Mouse (Mus musculus) forebrain, embryonic 15.5 days (tissue): ENCODE data around the gene Vat1l. TPM values are rescaled to one million over a fixed set of nuclear protein-coding genes. Genes with fewer than 3 reads are reported as not detected.

ENCODE experiments used
- ATAC-seq: fragments of 200-750 bp; cut with Nextera tagmentation; replicated peaks from 2 replicates; pipeline ENCODE4 v1.8.0; 2017; ENCODE audit warnings: mild to moderate bottlenecking, moderate TSS enrichment, moderate library complexity
- H3K27ac ChIP-seq: fragments of 300-500 bp; sonication (generic); replicated peaks from 2 replicates; pipeline ENCODE4 v1.5.1; 2015; ENCODE audit warnings: mild to moderate bottlenecking, inconsistent platforms
- H3K27me3 ChIP-seq: fragments of 300-500 bp; sonication (generic); 2 replicates; pipeline ENCODE4 v1.6.1; 2015; ENCODE audit warnings: inconsistent platforms
- H3K36me3 ChIP-seq: fragments of 300-500 bp; sonication (generic); 2 replicates; pipeline ENCODE4 v1.6.1; 2015; ENCODE audit warnings: mild to moderate bottlenecking, inconsistent platforms
- H3K4me1 ChIP-seq: fragments of 300-500 bp; sonication (generic); 2 replicates; pipeline ENCODE4 v1.6.1; 2015; ENCODE audit warnings: inconsistent platforms
- H3K4me2 ChIP-seq: fragments of 300-500 bp; sonication (generic); replicated peaks from 2 replicates; pipeline ENCODE4 v1.6.1; 2015; ENCODE audit warnings: mild to moderate bottlenecking, inconsistent platforms
- H3K4me3 ChIP-seq: fragments of 300-500 bp; sonication (generic); 2 replicates; pipeline ENCODE4 v1.5.1; 2015; ENCODE audit warnings: mild to moderate bottlenecking, inconsistent platforms
- H3K9ac ChIP-seq: fragments of 300-500 bp; sonication (generic); replicated peaks from 2 replicates; pipeline ENCODE4 v1.6.1; 2015; ENCODE audit warnings: mild to moderate bottlenecking, inconsistent platforms
- H3K9me3 ChIP-seq: fragments of 300-500 bp; sonication (generic); 2 replicates; pipeline ENCODE4 v1.6.1; 2016; ENCODE audit warnings: inconsistent platforms
- WGBS: fragments of 180-500 bp; shearing (Covaris S2); methylation state at CpG from one replicate; pipeline ENCODE4 v1.1.7; 2015; ENCODE audit warnings: mixed read lengths; 5-methylcytosine and 5-hydroxymethylcytosine counted together
- polyA plus RNA-seq: library from polyadenylated mRNA; unstranded; fragments of >200 nt; fragmentation: Nextera tagmentation; extraction: Ambion mirVana; gene quantifications from 2 replicates; pipeline ENCODE4 v1.2.1, GENCODE M21; 2015

Gene Vat1l
- polyA plus RNA-seq, 1 experiment from 2014 or later: 33.6 TPM

DNA sequence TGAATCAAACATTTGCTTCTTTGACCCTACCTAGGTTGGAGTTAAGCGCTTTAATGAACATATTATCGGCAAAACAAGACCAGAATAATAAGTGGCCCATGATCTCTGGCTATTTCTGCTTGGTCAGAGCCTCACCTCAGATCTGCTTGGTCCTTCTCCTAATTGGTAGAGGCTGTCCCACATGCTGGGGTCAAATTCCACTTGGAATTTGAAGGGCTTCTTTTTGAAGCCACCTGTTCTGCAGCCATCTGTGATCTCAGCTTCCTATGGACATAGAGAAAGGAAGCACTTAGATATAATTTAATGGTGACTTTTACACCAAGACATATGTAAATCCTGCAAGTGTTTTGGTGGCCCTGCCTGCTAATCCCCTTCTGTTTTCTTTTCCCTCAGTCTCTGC, 16.6 kb downstream of the Vat1l start:
- 85% methylated on average over 2 of the region's 2 CpGs for WGBS
- Histone ChIP-seq H3K4me3 (no peak overlapping the region), H3K27me3 (no peaks in the 10 kb centered on the region), H3K9ac (no peak overlapping the region), H3K9me3 (no peaks in the 10 kb centered on the region), H3K4me2 (no peak overlapping the region), H3K27ac (no peak overlapping the region), H3K4me1 (peaks cover 6% of the 10 kb centered on the region; the same call in 1 of the 2 replicates), H3K36me3 (no peaks in the 10 kb centered on the region)
- no peak for ATAC-seq

DNA sequence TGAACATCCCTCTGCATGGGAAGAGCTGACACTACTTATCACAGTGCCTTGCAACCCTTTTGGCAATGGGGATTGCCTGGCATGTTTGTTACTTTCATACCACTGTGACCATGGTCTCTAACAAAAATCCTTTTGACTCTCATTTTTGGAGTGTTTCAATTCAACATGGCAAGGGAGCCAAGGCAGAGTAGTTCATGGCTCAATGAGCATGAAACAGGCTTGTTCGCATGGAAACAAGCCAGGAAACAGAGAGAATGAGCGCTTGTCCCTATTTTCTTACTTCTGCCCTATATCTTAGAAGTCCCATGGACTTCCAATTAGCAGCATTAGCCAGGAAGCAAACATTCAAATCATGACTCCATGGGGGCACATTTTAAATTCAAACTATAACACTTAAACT, 18.6 kb downstream of the Vat1l start:
- no peak for ATAC-seq
- H3K27ac ChIP-seq: no peak overlapping the region; the same call in 1 of the 2 replicates
- no peak overlapping the region for H3K4me3 ChIP-seq
- H3K4me1 ChIP-seq: peaks cover 6% of the 10 kb centered on the region; the same call in 1 of the 2 replicates
- H3K4me2 ChIP-seq: no peak overlapping the region
- no peaks in the 10 kb centered on the region for H3K36me3 ChIP-seq
- no peaks in the 10 kb centered on the region for H3K9me3 ChIP-seq
- H3K9ac ChIP-seq: no peak overlapping the region
- WGBS: 46% methylated on average over 2 of the region's 2 CpGs
- no peaks in the 10 kb centered on the region for H3K27me3 ChIP-seq

DNA sequence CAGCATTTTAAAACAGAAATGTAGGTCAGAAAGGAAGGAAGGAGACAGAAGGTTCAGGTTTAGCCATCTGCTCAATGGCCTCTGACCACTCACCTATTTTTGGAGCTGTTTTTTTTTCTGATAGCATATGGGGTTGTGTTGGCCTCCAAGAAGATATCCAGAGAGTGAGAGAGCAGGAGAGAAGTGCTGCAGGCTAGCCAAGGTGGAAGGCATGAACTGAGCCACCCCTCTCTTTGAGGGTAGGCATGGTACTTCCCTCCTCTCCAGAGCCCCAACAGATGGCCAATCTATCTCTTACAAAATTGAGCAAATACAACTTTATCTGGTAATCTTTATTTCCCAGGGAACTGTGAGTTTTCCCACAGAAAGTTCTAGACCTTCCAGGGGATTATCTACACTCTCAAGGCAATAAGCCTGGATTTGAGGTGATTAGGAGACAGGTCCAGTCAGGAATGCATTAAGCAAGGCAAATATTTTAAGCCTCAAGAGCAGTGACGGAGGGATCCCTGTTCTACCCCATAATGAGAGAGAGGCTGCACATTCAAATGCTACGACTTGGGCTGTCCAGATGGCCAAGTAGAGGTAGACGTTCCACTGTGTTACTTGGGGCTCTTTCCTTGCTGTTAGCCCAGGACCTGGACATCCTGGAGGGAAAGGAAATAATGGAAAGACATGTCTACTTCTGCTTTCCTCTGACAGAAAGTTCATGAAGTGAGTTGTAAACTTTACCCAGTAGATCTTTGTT, 46.1 kb downstream of the Vat1l start:
- no peak overlapping the region for H3K9ac ChIP-seq
- no peaks in the 10 kb centered on the region for H3K27me3 ChIP-seq
- ATAC-seq: no peak
- H3K4me2 ChIP-seq: no peak overlapping the region
- H3K4me1 ChIP-seq: no peaks in the 10 kb centered on the region
- WGBS: 75% methylated on average over 3 of the region's 3 CpGs
- H3K4me3 ChIP-seq: no peak overlapping the region
- no peaks in the 10 kb centered on the region for H3K36me3 ChIP-seq
- H3K27ac ChIP-seq: no peak overlapping the region
- no peaks in the 10 kb centered on the region for H3K9me3 ChIP-seq

DNA sequence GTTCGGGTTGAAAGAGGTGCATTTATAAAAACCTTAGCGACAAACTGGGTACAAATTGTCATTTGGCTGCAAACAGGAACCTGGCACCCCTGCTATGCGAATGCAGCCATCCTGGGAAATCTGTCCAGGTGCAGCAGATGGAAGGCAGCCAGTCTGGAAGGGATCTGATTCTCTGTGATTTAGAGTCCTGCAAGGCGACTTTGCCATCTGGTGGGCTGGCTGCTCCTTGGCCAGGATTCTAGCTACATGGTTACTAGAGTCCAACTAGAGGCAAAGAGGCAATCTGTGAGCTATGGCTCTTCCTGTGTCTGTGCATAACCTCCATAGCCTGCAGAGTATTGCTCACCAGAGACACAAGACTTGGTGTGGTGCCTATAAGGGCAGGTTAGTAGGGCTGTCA, 53.3 kb downstream of the Vat1l start:
- no peak overlapping the region; the same call in 1 of the 2 replicates for H3K27ac ChIP-seq
- WGBS: 57% methylated on average over 4 of the region's 4 CpGs
- H3K27me3 ChIP-seq: no peaks in the 10 kb centered on the region
- H3K9me3 ChIP-seq: no peaks in the 10 kb centered on the region
- no peak overlapping the region for H3K4me3 ChIP-seq
- H3K4me1 ChIP-seq: peaks cover 19% of the 10 kb centered on the region
- H3K9ac ChIP-seq: no peak overlapping the region
- H3K4me2 ChIP-seq: no peak overlapping the region
- no peak for ATAC-seq
- no peaks in the 10 kb centered on the region for H3K36me3 ChIP-seq

DNA sequence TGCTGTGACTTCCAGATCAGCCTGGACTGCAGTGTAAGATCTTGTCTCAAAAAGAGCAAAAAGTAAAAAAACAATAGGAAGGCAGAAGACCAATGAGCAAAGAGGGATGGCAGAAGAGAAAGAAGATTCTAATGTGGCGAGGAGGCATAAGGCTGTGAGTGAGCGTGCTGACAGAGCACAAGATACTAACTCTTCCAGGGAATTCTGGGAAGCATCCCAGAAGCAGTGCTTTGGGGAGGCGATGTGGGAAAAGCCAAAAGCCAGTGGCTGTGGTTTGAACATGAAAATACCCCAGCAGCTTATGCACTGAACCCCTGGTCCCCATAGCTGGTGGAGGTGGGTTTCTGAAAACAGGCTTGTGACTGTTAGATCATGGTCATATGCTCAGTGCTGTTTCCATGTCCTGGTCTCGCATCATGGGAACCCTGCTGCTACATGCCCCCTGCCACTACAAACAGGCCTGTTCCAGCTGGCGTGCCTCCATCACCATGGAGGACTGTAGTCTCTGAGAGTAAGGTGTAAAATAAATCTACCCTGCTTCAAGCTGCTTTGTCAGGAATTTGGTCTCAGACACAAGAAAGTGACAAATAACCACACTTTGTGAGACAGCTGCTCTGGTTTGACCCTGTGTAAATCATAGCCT, 54.4 kb downstream of the Vat1l start:
- Histone ChIP-seq H3K36me3 (no peaks in the 10 kb centered on the region), H3K4me3 (no peak overlapping the region), H3K27ac (peak overlapping the region; percentile 48), H3K4me2 (no peak overlapping the region), H3K4me1 (peaks cover 19% of the 10 kb centered on the region), H3K27me3 (no peaks in the 10 kb centered on the region), H3K9me3 (no peaks in the 10 kb centered on the region), H3K9ac (no peak overlapping the region)
- 71% methylated on average over 5 of the region's 5 CpGs for WGBS
- no peak for ATAC-seq

DNA sequence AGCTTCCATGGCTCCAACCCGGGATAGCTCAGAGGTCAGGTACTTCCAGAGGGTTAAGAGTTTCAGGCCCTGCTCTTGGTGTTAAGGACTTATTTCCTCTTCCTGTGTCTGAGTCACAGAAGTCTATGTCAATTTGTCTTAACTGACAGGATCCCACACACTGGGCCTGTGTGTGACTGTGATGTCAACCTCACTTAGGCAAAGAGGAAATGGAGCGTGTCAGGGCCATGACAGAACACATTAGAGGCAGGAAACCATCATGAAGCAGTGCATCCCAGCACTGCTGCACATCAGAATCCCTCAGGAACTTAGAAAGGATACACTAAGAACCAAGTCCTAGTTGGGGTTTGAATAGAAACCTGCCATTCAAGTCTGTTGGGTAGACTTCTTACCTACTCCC, 56.9 kb downstream of the Vat1l start:
- Histone ChIP-seq H3K9ac (no peak overlapping the region), H3K4me2 (no peak overlapping the region), H3K9me3 (no peaks in the 10 kb centered on the region), H3K36me3 (no peaks in the 10 kb centered on the region), H3K27me3 (no peaks in the 10 kb centered on the region), H3K4me1 (peaks cover 19% of the 10 kb centered on the region), H3K27ac (no peak overlapping the region), H3K4me3 (no peak overlapping the region)
- no peak for ATAC-seq
- 89% methylated on average over 2 of the region's 2 CpGs for WGBS

DNA sequence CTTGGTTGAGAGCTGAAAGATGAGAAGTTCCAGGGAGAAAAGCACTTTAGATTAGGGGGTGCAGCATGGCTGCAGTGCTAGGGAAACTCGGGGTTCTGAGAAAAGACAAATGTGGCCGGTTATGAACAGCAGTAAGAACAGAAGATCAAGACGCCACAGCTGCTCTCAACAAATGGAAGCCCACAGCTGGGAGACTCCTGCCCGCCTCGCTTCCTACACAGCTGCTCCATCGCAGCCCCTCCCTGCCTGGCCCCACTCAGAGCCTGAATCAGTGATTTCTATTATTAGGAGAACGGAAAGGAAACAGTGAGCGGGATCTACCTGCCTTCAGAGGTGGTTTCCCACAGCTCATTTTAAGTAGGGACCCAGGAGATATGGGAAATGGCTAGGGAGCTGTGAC, 69.1 kb downstream of the Vat1l start:
- H3K27me3 ChIP-seq: no peaks in the 10 kb centered on the region
- 66% methylated on average over 8 of the region's 8 CpGs for WGBS

DNA sequence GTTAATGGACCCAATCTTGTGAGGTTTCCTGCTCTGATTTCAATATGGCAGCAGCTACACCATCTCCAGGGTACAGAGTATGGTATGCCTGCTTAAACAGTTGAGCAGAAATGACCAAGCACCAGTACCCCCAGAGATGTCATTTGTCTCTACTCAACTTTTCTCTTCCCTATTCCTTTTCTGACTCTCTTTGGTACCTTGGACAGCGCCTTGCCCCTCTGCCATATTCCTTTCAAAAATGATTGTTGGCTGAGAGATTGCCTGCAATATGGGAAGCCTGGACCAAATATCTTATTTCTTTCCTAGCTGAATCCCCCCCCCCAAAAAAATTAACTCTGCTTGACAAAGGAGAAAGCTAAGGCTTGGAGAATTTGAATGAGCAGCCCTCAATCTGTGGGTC, 75.7 kb downstream of the Vat1l start:
- WGBS: 76% methylated on average over 1 of the region's 1 CpGs
- ATAC-seq: no peak
- no peaks in the 10 kb centered on the region for H3K27me3 ChIP-seq
- no peak overlapping the region for H3K4me3 ChIP-seq
- no peak overlapping the region for H3K9ac ChIP-seq
- no peaks in the 10 kb centered on the region for H3K4me1 ChIP-seq
- no peaks in the 10 kb centered on the region for H3K36me3 ChIP-seq
- no peak overlapping the region for H3K27ac ChIP-seq
- no peaks in the 10 kb centered on the region for H3K9me3 ChIP-seq
- no peak overlapping the region for H3K4me2 ChIP-seq

More for the DNA sequence above, 69.1 kb downstream of the Vat1l start:
- Histone ChIP-seq H3K9ac (no peak overlapping the region), H3K4me1 (peaks cover 5% of the 10 kb centered on the region; the same call in 1 of the 2 replicates), H3K9me3 (no peaks in the 10 kb centered on the region), H3K4me2 (no peak overlapping the region), H3K36me3 (no peaks in the 10 kb centered on the region), H3K27ac (peak overlapping the region; percentile 44), H3K4me3 (no peak overlapping the region)
- ATAC-seq: 0 out of 2 replicates have a peak, but pooled peaks have one; percentile 6

DNA sequence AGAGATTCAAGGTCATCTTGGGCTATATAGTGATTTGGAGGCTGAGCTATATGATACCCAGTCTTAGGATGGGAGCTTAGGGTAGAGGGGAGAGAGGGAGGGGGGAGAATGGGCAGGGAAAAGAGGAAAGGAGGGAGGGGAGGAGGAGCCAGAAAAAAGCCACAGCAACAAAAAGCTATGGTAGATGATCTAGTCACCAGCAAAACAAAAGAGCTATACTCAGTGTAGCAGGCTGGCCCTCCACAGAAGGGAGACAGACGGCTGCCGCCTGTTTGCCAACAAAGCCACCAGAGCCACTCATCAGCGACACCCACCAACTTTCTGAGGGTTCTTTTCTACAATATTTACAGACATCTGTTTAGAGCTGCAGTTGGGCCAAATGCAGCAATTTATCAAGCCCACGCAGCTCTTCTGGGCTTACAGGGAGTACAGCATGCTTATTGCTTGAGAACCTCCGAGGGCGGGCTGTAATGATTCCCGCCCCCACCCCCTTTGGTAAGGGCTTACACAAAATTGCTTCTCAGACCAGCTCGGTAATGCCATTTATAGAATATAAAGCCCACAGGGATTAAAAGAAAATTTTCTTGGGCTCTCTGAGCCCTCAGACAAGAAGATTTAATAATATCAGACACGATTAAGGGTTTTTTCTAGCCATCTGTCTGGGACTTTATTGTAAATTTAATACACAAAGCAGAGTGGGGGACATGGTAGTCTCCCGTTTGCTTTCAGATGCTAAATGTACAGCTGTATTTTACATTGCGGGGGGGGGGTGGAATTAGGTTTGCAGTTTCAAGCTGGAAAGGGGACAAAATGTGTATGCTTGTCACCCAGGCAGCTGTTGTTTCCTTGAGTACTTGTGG, 89.7 kb downstream of the Vat1l start:
- H3K27ac ChIP-seq: peak overlapping the region; percentile 81
- no peaks in the 10 kb centered on the region for H3K9me3 ChIP-seq
- peak; percentile 87 for ATAC-seq
- no peak overlapping the region for H3K4me3 ChIP-seq
- no peak overlapping the region for H3K9ac ChIP-seq
- H3K36me3 ChIP-seq: no peaks in the 10 kb centered on the region
- H3K27me3 ChIP-seq: no peaks in the 10 kb centered on the region
- WGBS: 20% methylated on average over 11 of the region's 11 CpGs
- peak overlapping the region; percentile 6; the same call in 1 of the 2 replicates for H3K4me2 ChIP-seq
- peaks cover 18% of the 10 kb centered on the region for H3K4me1 ChIP-seq

DNA sequence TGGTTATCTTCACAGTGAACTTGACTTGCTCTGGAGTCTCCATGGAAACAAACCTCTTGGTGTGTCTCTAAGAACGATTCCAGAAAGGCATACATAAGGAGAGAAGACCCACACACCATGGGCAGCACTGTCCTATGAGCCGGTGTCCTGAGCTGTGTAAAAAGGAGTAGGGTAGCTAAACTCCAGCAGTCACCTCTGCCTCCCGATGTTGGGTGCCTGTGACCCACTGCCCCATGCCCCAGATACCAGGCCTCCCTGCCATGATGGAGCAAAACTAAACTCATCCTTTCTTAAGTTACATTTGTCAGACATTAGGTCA, 90.3 kb downstream of the Vat1l start:
- H3K27ac ChIP-seq: peak overlapping the region; percentile 81
- no peak overlapping the region for H3K4me3 ChIP-seq
- H3K27me3 ChIP-seq: no peaks in the 10 kb centered on the region
- peak; percentile 41 for ATAC-seq
- H3K4me1 ChIP-seq: peaks cover 18% of the 10 kb centered on the region
- H3K9me3 ChIP-seq: no peaks in the 10 kb centered on the region
- H3K4me2 ChIP-seq: no peak overlapping the region
- whole genome bisulfite sequencing: 50% methylated on average over 3 of the region's 3 CpGs
- no peak overlapping the region for H3K9ac ChIP-seq
- no peaks in the 10 kb centered on the region for H3K36me3 ChIP-seq

DNA sequence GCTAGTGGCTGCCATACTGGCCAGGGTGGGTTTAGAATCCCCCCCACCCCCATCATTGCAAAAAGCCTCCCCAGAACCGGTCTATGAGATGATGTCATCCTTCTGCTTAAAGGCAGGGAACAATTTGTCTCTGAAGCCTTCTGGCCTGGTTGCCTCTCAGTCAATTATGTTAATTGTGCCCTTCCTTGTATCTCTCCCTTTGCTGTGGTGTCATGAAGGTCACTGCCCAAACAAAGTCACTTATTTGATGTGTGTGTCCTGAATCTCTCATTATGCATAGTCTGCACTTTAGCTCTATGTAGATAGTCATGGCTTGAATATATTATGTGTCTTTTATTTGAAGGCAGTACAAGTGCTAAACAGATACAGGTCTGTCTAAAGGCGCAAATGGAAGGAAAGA, 92.8 kb downstream of the Vat1l start:
- no peak for ATAC-seq

DNA sequence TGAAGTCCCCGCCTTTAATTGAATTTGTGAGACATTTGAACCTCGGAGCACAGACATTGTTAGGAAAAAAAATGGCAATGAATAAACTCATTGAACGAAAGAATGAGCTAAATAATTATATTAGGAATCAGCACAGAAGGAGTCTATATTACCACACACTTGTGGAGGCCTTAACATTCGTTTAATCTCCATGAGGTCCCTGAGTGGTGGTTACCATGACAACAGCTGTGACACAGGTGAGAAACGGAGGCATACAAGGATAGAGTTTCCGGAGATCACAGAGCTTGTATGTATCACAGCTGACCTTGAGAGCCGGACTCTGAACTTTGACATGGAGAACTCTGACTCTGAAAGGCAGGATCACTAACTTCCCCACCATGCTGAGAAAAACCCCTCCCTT, 94.7 kb downstream of the Vat1l start:
- no peaks in the 10 kb centered on the region for H3K36me3 ChIP-seq
- peaks cover 11% of the 10 kb centered on the region for H3K4me1 ChIP-seq
- no peak overlapping the region for H3K4me3 ChIP-seq
- H3K9me3 ChIP-seq: no peaks in the 10 kb centered on the region
- no peaks in the 10 kb centered on the region for H3K27me3 ChIP-seq
- 60% methylated on average over 7 of the region's 7 CpGs for WGBS
- no peak overlapping the region for H3K4me2 ChIP-seq
- ATAC-seq: no peak
- H3K9ac ChIP-seq: no peak overlapping the region
- H3K27ac ChIP-seq: no peak overlapping the region

More for the DNA sequence above, 92.8 kb downstream of the Vat1l start:
- Histone ChIP-seq H3K27me3 (no peaks in the 10 kb centered on the region), H3K4me3 (no peak overlapping the region), H3K4me1 (peaks cover 18% of the 10 kb centered on the region), H3K4me2 (no peak overlapping the region), H3K36me3 (no peaks in the 10 kb centered on the region), H3K27ac (no peak overlapping the region), H3K9me3 (no peaks in the 10 kb centered on the region), H3K9ac (no peak overlapping the region)
- 46% methylated on average over 2 of the region's 2 CpGs for WGBS
